Mouse (Mus musculus): Measurements from ENCODE around the gene Gm3182.
"Not testable (repeated sequence)": the region's sequence is repeated elsewhere in the genome, so short reads cannot be mapped to it uniquely, and the experiment has no call there.

Gene Gm3182

GRCm38 (mm10) chr14:4481445-4481844 lies at the start of gene Gm3182:
TSS of gene Gm3182 (plus strand) at chr14:4481745.
- not testable (repeated sequence) for DNase-seq (ENCODE audit: low spot score)

GRCm38 (mm10) chr14:4499425-4499824 lies 17.9 kb downstream of the Gm3182 start:
- DNase-seq (ENCODE audit: low spot score), result not testable (repeated sequence)
